Mouse (Mus musculus) stomach, postnatal 0 days (tissue): Measurements from ENCODE around the gene Col4a6. TPM values are rescaled to one million over a fixed set of nuclear protein-coding genes. Genes with fewer than 3 reads are reported as not detected.

Experiments used
- ATAC-seq: fragments of 200-750 bp; cut with Nextera tagmentation; 2 replicates; pipeline ENCODE4 v1.8.0; 2017; ENCODE audit not compliant: low FRiP score, low TSS enrichment
- DNase-seq: peaks from one replicate; pipeline ENCODE4 v3.0.0-alpha.2; 2016; ENCODE audit warnings: low spot score
- H3K27ac ChIP-seq: fragments of 300-500 bp; sonication (generic); replicated peaks from 2 replicates; pipeline ENCODE4 v1.5.1; 2014; ENCODE audit warnings: mild to moderate bottlenecking, control low read depth
- H3K27me3 ChIP-seq: fragments of 300-500 bp; sonication (generic); 2 replicates; pipeline ENCODE4 v1.6.1; 2014; ENCODE audit warnings: low read length; ENCODE audit not compliant: control insufficient read depth, insufficient read depth
- H3K36me3 ChIP-seq: fragments of 300-500 bp; sonication (generic); 2 replicates; pipeline ENCODE4 v1.6.1; 2014; ENCODE audit warnings: low read length, mixed read lengths; ENCODE audit not compliant: control insufficient read depth, insufficient read depth
- H3K4me1 ChIP-seq: fragments of 300-500 bp; sonication (generic); replicated peaks from 2 replicates; pipeline ENCODE4 v1.6.1; 2014; ENCODE audit warnings: antibody characterized with exemption; ENCODE audit not compliant: control insufficient read depth, insufficient read depth
- H3K4me2 ChIP-seq: fragments of 300-500 bp; sonication (generic); replicated peaks from 2 replicates; pipeline ENCODE4 v1.6.1; 2014; ENCODE audit warnings: low read depth, mild to moderate bottlenecking, control low read depth, moderate library complexity
- H3K4me3 ChIP-seq: fragments of 300-500 bp; sonication (generic); 2 replicates; pipeline ENCODE4 v1.5.1; 2014; ENCODE audit warnings: low read depth, low read length, control low read depth
- H3K9ac ChIP-seq: fragments of 300-500 bp; sonication (generic); 2 replicates; pipeline ENCODE4 v1.6.1; 2014; ENCODE audit warnings: mild to moderate bottlenecking, low read length, control low read depth, mixed read lengths
- H3K9me3 ChIP-seq: fragments of 300-500 bp; sonication (generic); 2 replicates; pipeline ENCODE4 v1.6.1; 2016; ENCODE audit warnings: low read length; ENCODE audit not compliant: control insufficient read depth
- CTCF ChIP-seq: IDR thresholded peaks from 2 replicates; pipeline ENCODE4 v1.5.1; 2016; ENCODE audit warnings: antibody characterized with exemption, low read depth, mild to moderate bottlenecking, moderate library complexity
- EP300 ChIP-seq: optimal IDR thresholded peaks from 2 replicates; pipeline ENCODE3; 2016; ENCODE audit warnings: antibody characterized with exemption
- WGBS: fragments of 180-500 bp; shearing (Covaris S2); extraction: QIAGEN DNeasy Blood & Tissue Kit; methylation state at CpG from one replicate; pipeline ENCODE4 v1.1.7; 2014; 5-methylcytosine and 5-hydroxymethylcytosine counted together
- polyA plus RNA-seq: library from polyadenylated mRNA; unstranded; fragments of >200 nt; fragmentation: Nextera tagmentation; extraction: Ambion mirVana; gene quantifications from 2 replicates; pipeline ENCODE4 v1.2.1, GENCODE M21; 2015

The Col4a6 gene
- polyA plus RNA-seq, 1 experiment from 2014 or later: 5.9 TPM

DNA sequence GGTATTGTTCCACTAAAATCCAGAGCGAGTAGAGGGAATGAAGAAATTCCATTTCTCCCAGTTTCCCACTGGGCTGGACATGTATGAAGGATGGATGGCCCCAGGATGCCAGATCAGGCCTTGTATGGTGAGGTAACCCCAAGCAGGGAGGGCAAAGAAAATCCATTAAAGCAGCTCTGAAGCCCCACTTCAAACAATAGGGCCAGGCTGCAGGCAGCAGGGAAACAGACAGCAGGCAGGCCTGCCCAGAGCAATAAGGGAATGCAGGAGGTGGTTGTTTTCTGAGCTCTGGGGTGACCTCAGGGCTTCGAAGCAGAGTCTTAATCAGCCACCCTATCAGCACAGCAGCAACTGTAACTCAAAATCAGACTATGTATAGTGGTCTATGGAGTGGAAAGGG is 89.2 kb downstream of the Col4a6 start:
- DNase-seq: no peak
- Histone ChIP-seq H3K36me3 (no peaks in the 10 kb centered on the region), H3K4me2 (no peak overlapping the region), H3K9me3 (no peaks in the 10 kb centered on the region), H3K27ac (no peak overlapping the region), H3K4me1 (no peaks in the 10 kb centered on the region), H3K4me3 (no peak overlapping the region), H3K9ac (no peak overlapping the region), H3K27me3 (no peaks in the 10 kb centered on the region)
- ATAC-seq: no peak
- TF ChIP-seq CTCF: no peak
- TF ChIP-seq EP300: no peak
- 56% methylated on average over 2 of the region's 2 CpGs for WGBS

DNA sequence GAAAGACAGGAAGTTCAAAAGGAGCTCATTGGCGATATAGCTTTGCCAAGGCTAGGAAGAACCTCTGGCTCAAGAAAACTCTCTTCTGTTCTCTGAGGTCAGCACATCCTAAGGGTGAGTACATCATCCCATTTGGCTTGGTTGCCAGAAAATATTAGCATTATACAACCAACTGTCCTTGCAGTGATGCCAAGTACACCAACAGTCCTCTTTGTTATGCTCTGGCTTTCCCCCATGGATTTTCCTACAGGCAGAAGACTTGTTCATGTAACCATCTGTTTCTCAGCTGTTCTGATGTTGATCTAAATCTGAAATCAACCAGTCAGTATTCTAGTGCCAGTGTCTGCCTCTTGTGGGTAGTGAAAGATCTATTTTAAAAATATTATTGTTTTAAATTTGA is 103.6 kb downstream of the Col4a6 start:
- Histone ChIP-seq H3K4me2 (no peak overlapping the region), H3K4me3 (no peak overlapping the region), H3K36me3 (no peaks in the 10 kb centered on the region), H3K27ac (no peak overlapping the region), H3K4me1 (no peaks in the 10 kb centered on the region), H3K9ac (no peak overlapping the region), H3K27me3 (no peaks in the 10 kb centered on the region), H3K9me3 (no peaks in the 10 kb centered on the region)
- TF ChIP-seq CTCF (no peak), EP300 (no peak)
- WGBS: 86% methylated on average over 1 of the region's 1 CpGs
- DNase-seq (no peak), ATAC-seq (no peak)

DNA sequence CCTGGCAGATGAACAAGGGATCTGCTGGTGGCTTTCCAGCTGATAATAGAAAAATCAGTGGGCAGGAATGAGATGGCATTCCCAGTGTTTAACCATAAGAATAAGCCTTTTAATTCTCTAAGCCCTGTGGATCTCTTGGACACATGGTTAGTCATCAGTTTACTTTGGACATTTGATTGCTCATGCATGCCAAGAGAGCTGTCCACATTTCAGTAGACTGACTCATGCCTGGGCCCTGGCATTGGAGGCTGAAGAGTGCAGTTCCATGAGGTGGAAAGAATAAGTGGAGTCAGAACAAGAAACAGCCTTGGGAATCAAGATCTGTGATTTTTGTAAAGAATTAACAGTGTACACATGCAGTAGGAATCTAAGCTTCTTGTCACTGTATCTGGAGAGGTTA is 110.5 kb downstream of the Col4a6 start:
- Histone ChIP-seq H3K4me1 (no peaks in the 10 kb centered on the region), H3K4me3 (no peak overlapping the region), H3K36me3 (no peaks in the 10 kb centered on the region), H3K4me2 (no peak overlapping the region), H3K27ac (no peak overlapping the region), H3K9ac (no peak overlapping the region), H3K27me3 (no peaks in the 10 kb centered on the region), H3K9me3 (no peaks in the 10 kb centered on the region)
- no peak for DNase-seq
- ATAC-seq: no peak
- TF ChIP-seq EP300 (no peak), CTCF (no peak)

DNA sequence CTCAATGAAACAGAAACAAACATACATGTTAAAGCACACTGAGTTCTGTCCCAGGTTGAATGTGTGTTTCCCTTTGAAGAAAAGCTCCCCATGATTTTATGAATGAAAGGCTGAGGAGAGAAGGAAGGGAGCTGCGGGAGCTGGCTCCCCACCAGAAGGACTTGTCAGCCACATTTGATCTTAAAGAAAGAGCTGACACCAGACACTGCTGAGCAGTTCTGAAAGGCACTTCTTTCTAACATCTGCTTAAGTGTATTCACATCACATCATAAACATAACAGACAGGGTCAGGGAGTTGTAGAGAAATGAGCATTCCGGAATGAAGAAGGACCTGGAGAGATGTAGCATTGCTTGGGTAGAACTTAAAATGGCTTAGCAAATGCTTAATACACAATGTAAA is 132.5 kb downstream of the Col4a6 start:
- no peaks in the 10 kb centered on the region for H3K4me1 ChIP-seq

DNA sequence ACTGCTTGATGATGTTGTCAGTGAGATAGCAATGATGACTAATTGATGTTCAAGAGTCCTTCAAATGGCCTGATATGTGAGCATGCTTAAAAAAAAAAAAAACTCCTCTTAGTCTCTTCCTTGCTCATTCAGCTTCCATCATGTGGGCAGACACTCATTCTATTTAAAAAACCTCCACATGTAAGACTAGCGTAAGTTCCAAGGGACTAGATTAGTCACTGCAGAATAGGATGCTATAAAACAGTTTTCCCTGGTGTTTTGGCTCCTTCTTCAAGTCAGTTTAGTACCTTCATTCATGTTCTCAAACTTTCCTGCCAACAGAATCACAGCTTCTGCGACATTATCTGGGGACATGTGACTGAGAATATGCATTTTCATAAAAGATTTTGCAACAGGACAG is 145.8 kb downstream of the Col4a6 start:
- ATAC-seq (no peak), DNase-seq (no peak)
- Histone ChIP-seq H3K4me2 (no peak overlapping the region), H3K4me1 (no peaks in the 10 kb centered on the region), H3K27me3 (no peaks in the 10 kb centered on the region), H3K27ac (no peak overlapping the region), H3K4me3 (no peak overlapping the region), H3K9me3 (no peaks in the 10 kb centered on the region), H3K36me3 (no peaks in the 10 kb centered on the region), H3K9ac (no peak overlapping the region)
- TF ChIP-seq EP300: no peak
- TF ChIP-seq CTCF: no peak
- 72% methylated on average over 2 of the region's 2 CpGs for WGBS

More for the DNA sequence above, 132.5 kb downstream of the Col4a6 start:
- Histone ChIP-seq H3K4me3 (no peak overlapping the region), H3K4me2 (no peak overlapping the region), H3K27ac (no peak overlapping the region), H3K9me3 (no peaks in the 10 kb centered on the region), H3K9ac (no peak overlapping the region), H3K36me3 (no peaks in the 10 kb centered on the region), H3K27me3 (no peaks in the 10 kb centered on the region)
- WGBS: 50% methylated on average over 2 of the region's 2 CpGs
- TF ChIP-seq CTCF: no peak
- TF ChIP-seq EP300: no peak
- ATAC-seq: no peak
- no peak for DNase-seq

DNA sequence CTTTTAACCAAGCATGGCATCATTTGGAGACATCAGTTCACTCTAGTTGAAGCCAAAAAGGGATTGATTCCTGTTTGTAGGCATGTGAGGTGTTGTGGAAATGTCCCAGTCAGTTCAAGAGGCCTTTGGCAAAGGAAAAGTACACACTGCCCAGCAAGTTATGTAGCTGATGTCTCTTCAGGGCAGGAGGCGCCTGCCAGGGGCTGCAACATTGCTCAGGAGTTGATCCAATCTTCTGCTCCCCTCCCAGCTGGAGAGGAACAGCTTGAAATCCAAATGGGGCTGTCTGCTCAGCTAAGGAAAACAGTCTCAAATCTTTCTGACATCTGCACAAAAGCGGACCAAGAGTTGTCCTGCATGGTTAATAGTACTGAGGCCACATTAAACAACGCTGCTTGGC is 149.7 kb downstream of the Col4a6 start:
- 37% methylated on average over 3 of the region's 3 CpGs for WGBS
- Histone ChIP-seq H3K4me3 (no peak overlapping the region), H3K9me3 (no peaks in the 10 kb centered on the region), H3K4me1 (no peaks in the 10 kb centered on the region), H3K36me3 (no peaks in the 10 kb centered on the region), H3K9ac (no peak overlapping the region), H3K27me3 (no peaks in the 10 kb centered on the region), H3K27ac (no peak overlapping the region), H3K4me2 (no peak overlapping the region)
- ATAC-seq (no peak), DNase-seq (no peak)
- TF ChIP-seq CTCF (no peak), EP300 (no peak)

DNA sequence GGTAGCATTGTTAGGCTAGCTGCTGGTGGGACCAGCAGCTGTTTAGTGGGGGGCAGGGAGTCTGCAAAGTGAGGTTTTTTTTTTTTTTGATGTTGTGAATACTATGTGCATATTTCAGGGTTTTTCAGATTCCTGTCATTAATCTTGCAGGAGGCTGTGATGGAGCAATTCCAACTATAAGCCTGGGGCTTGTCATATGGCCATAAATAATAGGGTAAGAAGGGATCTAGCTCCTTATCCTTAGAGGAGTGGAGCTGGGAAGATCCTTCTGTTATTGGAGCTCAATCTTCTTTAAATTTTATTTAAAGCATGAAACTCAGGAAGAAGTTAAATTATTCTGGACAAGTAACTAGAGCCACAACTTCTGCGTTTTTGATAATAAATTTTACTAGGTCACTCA is 157.7 kb downstream of the Col4a6 start:
- Histone ChIP-seq H3K4me2 (no peak overlapping the region), H3K9ac (no peak overlapping the region), H3K4me1 (no peaks in the 10 kb centered on the region), H3K27me3 (no peaks in the 10 kb centered on the region), H3K27ac (no peak overlapping the region), H3K4me3 (no peak overlapping the region), H3K36me3 (no peaks in the 10 kb centered on the region), H3K9me3 (no peaks in the 10 kb centered on the region)
- DNase-seq (no peak), ATAC-seq (no peak)
- WGBS: 38% methylated on average over 1 of the region's 1 CpGs
- TF ChIP-seq CTCF (no peak), EP300 (no peak)
